ENCODE assay signal across 14 mouse cellular contexts in the genomic region with DNA sequence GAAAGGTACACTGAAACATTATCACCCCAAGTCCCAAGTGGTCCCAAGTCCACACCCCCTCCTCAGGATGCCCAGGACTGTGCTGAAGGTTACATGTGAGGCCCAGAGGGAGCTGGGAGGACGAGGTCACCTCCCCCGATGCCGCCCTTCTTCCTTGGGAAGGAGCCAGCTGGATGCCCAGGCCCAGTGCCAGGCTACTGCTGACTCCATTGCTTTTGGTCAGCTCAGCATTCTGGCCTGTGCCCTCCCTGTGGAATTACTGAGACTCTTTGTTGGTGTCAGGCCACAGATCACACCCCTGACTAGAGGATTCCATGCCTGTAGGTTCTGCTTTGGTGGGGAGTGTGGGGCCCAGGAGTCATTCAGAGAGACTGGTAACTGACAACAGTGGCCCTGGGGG. TPM values are rescaled to one million over a fixed set of nuclear protein-coding genes. Genes with fewer than 3 reads are reported as not detected.
DNase-seq lines count a peak whose midpoint lies in the region; ATAC-seq lines count a peak whose summit lies in the region.
"Had no signal": no experiment of that assay in that cellular context is flagged by ENCODE, and none has a peak within 500 bp of the region (broad histone marks: within the 10 kb centered on the region; RNA-seq: fewer than 3 reads in every experiment).

Gene Lctl (plus strand): TSS at position 272 of the 400 bp plus-strand sequence.

- H3K27ac ChIP-seq in kidney, embryonic 14.5 days (ENCODE audit: low read depth, low read length) = no peak within 1 kb of the TSS
- H3K27ac ChIP-seq: hindbrain, embryonic 15.5 days had no signal

- WGBS in kidney, embryonic 14.5 days = 80% methylated on average over 3 of the region's 3 CpGs

- no peak within 1 kb of the TSS for H3K9ac ChIP-seq in kidney, embryonic 14.5 days (ENCODE audit: low read depth, low read length)
- H3K9ac ChIP-seq: hindbrain, embryonic 15.5 days; liver, postnatal 0 days had no signal

- DNase-seq in adrenal gland, adult (ENCODE audit: inconsistent age in 2 of 2, low spot score in 1 of 2) = peak; percentile 45 to 81
- DNase-seq in adrenal gland, postnatal 4 days (ENCODE audit: low spot score in 2 of 2) = no peak
- peak; percentile 65 for DNase-seq in kidney, adult 18-20 months
- peak; percentile 47 for DNase-seq in adrenal gland, adult 8-10 months
- DNase-seq in kidney, postnatal 14 days = peak; percentile 77
- DNase-seq in spleen, postnatal 36 days (ENCODE audit: low spot score in 2 of 2) = no peak
- DNase-seq: liver, postnatal 0 days; retina, postnatal 1 day; thymus, adult 2 months had no signal

- H3K36me3 ChIP-seq in kidney, embryonic 14.5 days (ENCODE audit: control insufficient read depth, insufficient read depth, low read length) = no peaks in the 10 kb centered on the region
- H3K36me3 ChIP-seq: hindbrain, embryonic 15.5 days had no signal

- no peaks in the 10 kb centered on the region for H3K9me3 ChIP-seq in kidney, embryonic 14.5 days (ENCODE audit: control insufficient read depth, low read length)
- H3K9me3 ChIP-seq: hindbrain, embryonic 15.5 days had no signal

- no peaks in the 10 kb centered on the region for H3K27me3 ChIP-seq in kidney, embryonic 14.5 days (ENCODE audit: control insufficient read depth, insufficient read depth, low read length)
- H3K27me3 ChIP-seq: hindbrain, embryonic 15.5 days had no signal

- ATAC-seq in kidney, embryonic 14.5 days (ENCODE audit: low FRiP score, low TSS enrichment) = no peak
- no peak for ATAC-seq in activated CD4-positive, CD25-positive, alpha-beta regulatory T cell, adult 4 months
- ATAC-seq: liver, postnatal 0 days had no signal

- no peak within 1 kb of the TSS for H3K4me2 ChIP-seq in kidney, embryonic 14.5 days (replicated peaks; ENCODE audit: low read depth, low read length)
- H3K4me2 ChIP-seq: hindbrain, embryonic 15.5 days had no signal

- H3K4me3 ChIP-seq in kidney, embryonic 14.5 days (ENCODE audit: low read length) = no peak within 1 kb of the TSS
- H3K4me3 ChIP-seq: hindbrain, embryonic 15.5 days had no signal

- H3K4me1 ChIP-seq in kidney, embryonic 14.5 days (ENCODE audit: control insufficient read depth, insufficient read depth, low read length) = peaks cover 7% of the 10 kb centered on the region; the same call in 1 of the 2 replicates
- H3K4me1 ChIP-seq: hindbrain, embryonic 15.5 days had no signal

RNA-seq across cellular contexts. Expression of gene Lctl, which starts in this region (rescaled TPM):
- 1 to 10 TPM in 1 of 2 experiments, under 1 TPM in 1; 0.87 to 1.1 TPM for total RNA-seq in adrenal gland, postnatal 4 days (2021)
- 0.16 and 0.19 TPM in 2 replicates for polyA plus RNA-seq in kidney, embryonic 14.5 days (2014; fragmentation: Nextera tagmentation; extraction: Ambion mirVana)
- 10 to 100 TPM in 1 of 4 experiments, 1 to 10 TPM in 2, not detected in 1; 3.1 to 22.6 (median 9.1) TPM for total RNA-seq in adrenal gland, adult 8-10 months (2022)
- not detected for polyA plus RNA-seq in activated CD4-positive, CD25-positive, alpha-beta regulatory T cell, adult 4 months (2017; shearing (Covaris generic))
- total RNA-seq: layer of hippocampus, postnatal 10 days had no signal
- polyA plus RNA-seq: hindbrain, embryonic 15.5 days; limb, embryonic 11.5 days; liver, postnatal 0 days had no signal

Comparison
In these comparisons a context has a peak if more than half of its experiments do, and no peak if none do; other contexts are left out.
1. DNase-seq: peak in adrenal gland, adult (2 of 2), kidney, adult 18-20 months (single experiment), adrenal gland, adult 8-10 months (single experiment) and kidney, postnatal 14 days (single experiment); none in adrenal gland, postnatal 4 days (0 of 2) and spleen, postnatal 36 days (0 of 2).